Mouse (Mus musculus): ENCODE results near the gene Gm42417. TPM values are rescaled to one million over a fixed set of nuclear protein-coding genes. Genes with fewer than 3 reads are reported as not detected.

Gm42417 gene
- polyA plus RNA-seq, 1 experiment from 2014 or later, result 0.23 TPM

GRCm38 (mm10) chr1:36550075-36550863, 11.0 kb upstream of the Gm42417 start:
- ATAC-seq (ENCODE audit: low FRiP score) (no peak), DNase-seq (ENCODE audit: low spot score) (no peak)
- Histone ChIP-seq H3K4me3 (replicated peaks; ENCODE audit: low read length) (no peak overlapping the region), H3K36me3 (replicated peaks; ENCODE audit: control insufficient read depth, insufficient read depth) (peaks cover 74% of the 10 kb centered on the region), H3K9ac (no peak overlapping the region), H3K9me3 (ENCODE audit: control insufficient read depth, low read length) (no peaks in the 10 kb centered on the region), H3K27ac (no peak overlapping the region), H3K4me2 (replicated peaks) (no peak overlapping the region), H3K27me3 (ENCODE audit: control insufficient read depth, insufficient read depth, low read length) (no peaks in the 10 kb centered on the region), H3K4me1 (replicated peaks; ENCODE audit: control insufficient read depth, insufficient read depth, low read length) (peaks cover 40% of the 10 kb centered on the region)
- WGBS, result 79% methylated on average over 20 of the region's 20 CpGs

DNA sequence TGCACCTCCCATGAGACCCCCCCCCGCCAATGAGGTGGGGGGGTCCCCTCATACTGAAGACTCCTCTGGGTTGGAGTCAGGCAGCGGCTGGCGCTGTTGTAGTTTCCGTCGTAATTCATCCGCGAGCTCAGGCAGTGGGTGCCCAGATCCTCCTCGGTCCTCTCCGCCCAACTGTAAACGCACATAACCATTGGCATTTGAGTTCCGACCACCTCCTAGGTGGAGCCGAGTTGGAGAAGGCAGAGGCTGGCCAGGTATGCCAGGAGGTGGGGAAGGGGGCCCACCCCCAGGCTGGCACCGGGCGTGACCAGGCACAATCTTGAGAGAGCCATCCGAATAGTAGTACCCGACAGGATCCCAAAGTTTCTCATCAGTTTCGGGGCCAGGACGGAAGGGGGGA, 10.3 kb upstream of the Gm42417 start:
- WGBS, result 85% methylated on average over 18 of the region's 18 CpGs

GRCm38 (mm10) chr1:36548771-36549170, 9.5 kb upstream of the Gm42417 start:
- H3K36me3 ChIP-seq (replicated peaks; ENCODE audit: control insufficient read depth, insufficient read depth), result peaks cover 59% of the 10 kb centered on the region
- 55% methylated on average over 8 of the region's 8 CpGs for WGBS

More for the DNA sequence above, 10.3 kb upstream of the Gm42417 start:
- no peak overlapping the region for H3K9ac ChIP-seq
- no peak for ATAC-seq (ENCODE audit: low FRiP score)
- DNase-seq (ENCODE audit: low spot score), result no peak
- H3K36me3 ChIP-seq (replicated peaks; ENCODE audit: control insufficient read depth, insufficient read depth), result peaks cover 66% of the 10 kb centered on the region
- no peak overlapping the region for H3K27ac ChIP-seq
- H3K4me3 ChIP-seq (replicated peaks; ENCODE audit: low read length), result no peak overlapping the region
- H3K27me3 ChIP-seq (ENCODE audit: control insufficient read depth, insufficient read depth, low read length), result no peaks in the 10 kb centered on the region
- H3K4me2 ChIP-seq (replicated peaks), result no peak overlapping the region
- peaks cover 33% of the 10 kb centered on the region for H3K4me1 ChIP-seq (replicated peaks; ENCODE audit: control insufficient read depth, insufficient read depth, low read length)
- H3K9me3 ChIP-seq (ENCODE audit: control insufficient read depth, low read length), result no peaks in the 10 kb centered on the region

DNA sequence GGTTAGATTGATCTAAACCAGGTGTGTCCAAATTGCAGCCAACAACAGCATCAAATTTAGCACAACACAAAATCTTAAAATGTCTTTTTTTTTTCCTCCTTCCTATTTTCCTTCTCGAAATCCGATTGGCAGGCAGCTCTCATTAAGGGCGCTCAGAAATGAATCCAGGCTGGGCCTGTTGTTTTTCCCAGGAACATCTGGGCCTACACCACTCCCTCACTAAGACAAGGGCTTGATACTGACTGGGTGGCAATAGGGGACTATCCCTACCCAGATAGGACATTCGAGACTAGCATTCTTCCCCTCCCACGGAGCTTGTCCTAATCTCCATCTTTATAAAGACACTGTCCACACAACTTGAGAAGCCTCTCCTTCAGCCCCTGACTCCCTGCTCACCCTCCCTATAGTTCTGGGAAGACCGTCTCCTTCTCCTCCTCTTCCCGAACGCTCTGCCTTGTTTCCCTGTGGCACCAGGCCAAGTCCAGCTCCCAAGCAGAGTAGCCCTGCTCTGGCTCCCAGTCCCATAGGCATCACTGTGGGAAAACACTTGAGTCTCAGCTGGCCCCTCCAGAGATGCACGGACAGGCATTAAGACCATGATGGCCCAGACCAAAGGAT, 8.9 kb upstream of the Gm42417 start:
- peak overlapping the region; percentile 63 for H3K27ac ChIP-seq
- 35% methylated on average over 9 of the region's 9 CpGs for WGBS
- peak overlapping the region; percentile 21; the same call in 1 of the 2 replicates for H3K9ac ChIP-seq
- H3K4me1 ChIP-seq (replicated peaks; ENCODE audit: control insufficient read depth, insufficient read depth, low read length), result peaks cover 27% of the 10 kb centered on the region
- H3K36me3 ChIP-seq (replicated peaks; ENCODE audit: control insufficient read depth, insufficient read depth), result peaks cover 52% of the 10 kb centered on the region
- ATAC-seq (ENCODE audit: low FRiP score) (no peak), DNase-seq (ENCODE audit: low spot score) (peak; percentile 31)
- H3K9me3 ChIP-seq (ENCODE audit: control insufficient read depth, low read length), result no peaks in the 10 kb centered on the region
- no peak overlapping the region for H3K4me3 ChIP-seq (replicated peaks; ENCODE audit: low read length)
- no peaks in the 10 kb centered on the region for H3K27me3 ChIP-seq (ENCODE audit: control insufficient read depth, insufficient read depth, low read length)
- no peak overlapping the region for H3K4me2 ChIP-seq (replicated peaks)

More at GRCm38 (mm10) chr1:36548771-36549170, 9.5 kb upstream of the Gm42417 start:
- no peak for DNase-seq (ENCODE audit: low spot score)
- Histone ChIP-seq H3K9ac (peak overlapping the region; percentile 39; the same call in 1 of the 2 replicates), H3K9me3 (ENCODE audit: control insufficient read depth, low read length) (no peaks in the 10 kb centered on the region), H3K27ac (no peak overlapping the region), H3K4me3 (replicated peaks; ENCODE audit: low read length) (no peak overlapping the region), H3K4me1 (replicated peaks; ENCODE audit: control insufficient read depth, insufficient read depth, low read length) (peaks cover 27% of the 10 kb centered on the region), H3K27me3 (ENCODE audit: control insufficient read depth, insufficient read depth, low read length) (no peaks in the 10 kb centered on the region), H3K4me2 (replicated peaks) (no peak overlapping the region)
- ATAC-seq (ENCODE audit: low FRiP score), result no peak

- Histone ChIP-seq H3K9ac (peak within 1 kb of the TSS; percentile 79), H3K27ac (peak within 1 kb of the TSS; percentile 80), H3K36me3 (replicated peaks; ENCODE audit: control insufficient read depth, insufficient read depth) (peaks cover 48% of the 10 kb centered on the region), H3K9me3 (ENCODE audit: control insufficient read depth, low read length) (no peaks in the 10 kb centered on the region), H3K4me2 (replicated peaks) (peak within 1 kb of the TSS; percentile 77), H3K4me1 (replicated peaks; ENCODE audit: control insufficient read depth, insufficient read depth, low read length) (peaks cover 27% of the 10 kb centered on the region), H3K27me3 (ENCODE audit: control insufficient read depth, insufficient read depth, low read length) (no peaks in the 10 kb centered on the region), H3K4me3 (replicated peaks; ENCODE audit: low read length) (peak within 1 kb of the TSS; percentile 59)
- ATAC-seq (ENCODE audit: low FRiP score) (peak; percentile 96), DNase-seq (ENCODE audit: low spot score) (peak; percentile 96)
- WGBS, result under 1% methylated on average over 43 of the region's 43 CpGs
Measured at GRCm38 (mm10) chr1:36546888-36547471, 7.8 kb upstream of the Gm42417 start, which contains the start of gene Ankrd39. TSS of gene Ankrd39 (minus strand) at chr1:36547445.

DNA sequence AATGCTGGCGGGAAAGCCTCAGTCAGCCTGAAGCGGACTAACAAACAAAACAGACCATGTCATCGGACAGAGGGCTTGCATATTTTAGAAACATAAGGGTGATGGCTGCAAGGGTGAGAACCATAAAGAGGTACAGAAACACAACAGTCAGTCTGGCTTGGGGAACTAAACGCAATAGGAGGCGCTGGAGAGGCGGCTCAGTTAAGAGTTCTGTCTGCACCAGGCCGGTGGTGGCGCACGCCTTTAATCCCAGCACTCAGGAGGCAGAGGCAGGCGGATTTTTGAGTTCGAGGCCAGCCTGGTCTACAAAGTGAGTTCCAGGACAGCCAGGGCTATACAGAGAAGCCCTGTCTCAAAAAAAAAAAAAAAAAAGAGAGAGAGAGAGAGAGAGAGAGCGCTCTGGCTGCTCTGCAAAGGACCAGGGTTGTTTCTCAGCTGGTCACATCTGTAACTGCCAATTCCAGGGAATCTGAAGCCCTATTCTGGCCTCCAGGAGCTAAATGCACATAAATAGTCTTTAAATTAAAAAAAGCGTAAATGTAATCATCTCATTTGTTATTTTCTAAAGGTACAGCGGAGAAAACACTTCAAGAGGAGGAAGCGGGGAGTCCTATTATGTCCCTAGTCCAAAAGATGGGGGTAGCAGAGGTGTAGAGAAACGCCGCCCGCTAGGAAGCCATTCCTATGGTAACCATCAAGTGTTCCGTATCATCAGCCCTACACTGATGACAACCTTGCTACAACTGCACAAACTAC, 6.8 kb upstream of the Gm42417 start:
- WGBS, result 62% methylated on average over 18 of the region's 19 CpGs
- DNase-seq (ENCODE audit: low spot score) (no peak), ATAC-seq (ENCODE audit: low FRiP score) (no peak)
- H3K9ac ChIP-seq, result peak overlapping the region; percentile 79; the same call in 1 of the 2 replicates
- H3K9me3 ChIP-seq (ENCODE audit: control insufficient read depth, low read length), result no peaks in the 10 kb centered on the region
- peaks cover 27% of the 10 kb centered on the region for H3K4me1 ChIP-seq (replicated peaks; ENCODE audit: control insufficient read depth, insufficient read depth, low read length)
- H3K27me3 ChIP-seq (ENCODE audit: control insufficient read depth, insufficient read depth, low read length), result no peaks in the 10 kb centered on the region
- H3K4me2 ChIP-seq (replicated peaks), result peak overlapping the region; percentile 77
- peak overlapping the region; percentile 59 for H3K4me3 ChIP-seq (replicated peaks; ENCODE audit: low read length)
- peaks cover 48% of the 10 kb centered on the region for H3K36me3 ChIP-seq (replicated peaks; ENCODE audit: control insufficient read depth, insufficient read depth)
- H3K27ac ChIP-seq, result no peak overlapping the region

GRCm38 (mm10) chr1:36545382-36545781, 6.2 kb upstream of the Gm42417 start:
- H3K27me3 ChIP-seq (ENCODE audit: control insufficient read depth, insufficient read depth, low read length), result no peaks in the 10 kb centered on the region
- WGBS, result 83% methylated on average over 2 of the region's 2 CpGs
- no peak overlapping the region for H3K4me2 ChIP-seq (replicated peaks)
- DNase-seq (ENCODE audit: low spot score), result no peak
- ATAC-seq (ENCODE audit: low FRiP score), result no peak
- H3K4me1 ChIP-seq (replicated peaks; ENCODE audit: control insufficient read depth, insufficient read depth, low read length), result peaks cover 27% of the 10 kb centered on the region
- H3K9ac ChIP-seq, result no peak overlapping the region
- peaks cover 47% of the 10 kb centered on the region for H3K36me3 ChIP-seq (replicated peaks; ENCODE audit: control insufficient read depth, insufficient read depth)
- no peak overlapping the region for H3K4me3 ChIP-seq (replicated peaks; ENCODE audit: low read length)
- no peak overlapping the region for H3K27ac ChIP-seq
- H3K9me3 ChIP-seq (ENCODE audit: control insufficient read depth, low read length), result no peaks in the 10 kb centered on the region

DNA sequence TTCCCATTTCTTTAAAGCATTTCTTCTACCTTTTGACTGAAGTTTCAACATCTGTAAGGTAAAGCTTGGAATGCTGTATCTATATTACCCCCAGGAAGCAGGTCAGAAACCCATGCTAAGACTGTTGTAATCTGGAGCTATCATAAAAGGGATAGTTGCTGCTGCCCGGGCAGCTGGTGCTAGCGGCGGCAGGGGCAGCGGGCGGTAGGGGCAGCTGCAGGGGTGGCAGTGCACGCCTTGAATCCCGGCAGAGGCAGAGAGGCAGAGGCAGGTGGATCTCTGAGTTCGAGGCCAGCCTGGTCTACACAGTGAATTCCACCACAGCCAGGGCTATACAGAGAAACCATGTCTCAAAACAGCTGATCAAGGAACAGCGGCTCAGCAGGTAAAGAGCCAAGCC, 3.7 kb upstream of the Gm42417 start:
- H3K4me3 ChIP-seq (replicated peaks; ENCODE audit: low read length), result no peak overlapping the region
- H3K4me2 ChIP-seq (replicated peaks), result no peak overlapping the region
- H3K4me1 ChIP-seq (replicated peaks; ENCODE audit: control insufficient read depth, insufficient read depth, low read length), result peaks cover 13% of the 10 kb centered on the region
- H3K36me3 ChIP-seq (replicated peaks; ENCODE audit: control insufficient read depth, insufficient read depth), result peaks cover 28% of the 10 kb centered on the region
- 96% methylated on average over 9 of the region's 9 CpGs for WGBS
- H3K9ac ChIP-seq, result no peak overlapping the region
- DNase-seq (ENCODE audit: low spot score), result no peak
- H3K27me3 ChIP-seq (ENCODE audit: control insufficient read depth, insufficient read depth, low read length), result no peaks in the 10 kb centered on the region
- no peaks in the 10 kb centered on the region for H3K9me3 ChIP-seq (ENCODE audit: control insufficient read depth, low read length)
- no peak overlapping the region for H3K27ac ChIP-seq
- ATAC-seq (ENCODE audit: low FRiP score), result no peak

Data from hindbrain, embryonic 14.5 days (tissue).